Mouse (Mus musculus) forebrain, embryonic 15.5 days (tissue): Measurements from ENCODE around the gene Cldn4. TPM values are rescaled to one million over a fixed set of nuclear protein-coding genes. Genes with fewer than 3 reads are reported as not detected.
"Not testable (repeated sequence)": the region's sequence is repeated elsewhere in the genome, so short reads cannot be mapped to it uniquely, and the experiment has no call there.

Experiments used
- ATAC-seq: fragments of 200-750 bp; cut with Nextera tagmentation; replicated peaks from 2 replicates; pipeline ENCODE4 v1.8.0; 2017; ENCODE audit warnings: mild to moderate bottlenecking, moderate TSS enrichment, moderate library complexity
- H3K27ac ChIP-seq: fragments of 300-500 bp; sonication (generic); replicated peaks from 2 replicates; pipeline ENCODE4 v1.5.1; 2015; ENCODE audit warnings: mild to moderate bottlenecking, inconsistent platforms
- H3K27me3 ChIP-seq: fragments of 300-500 bp; sonication (generic); 2 replicates; pipeline ENCODE4 v1.6.1; 2015; ENCODE audit warnings: inconsistent platforms
- H3K36me3 ChIP-seq: fragments of 300-500 bp; sonication (generic); 2 replicates; pipeline ENCODE4 v1.6.1; 2015; ENCODE audit warnings: mild to moderate bottlenecking, inconsistent platforms
- H3K4me1 ChIP-seq: fragments of 300-500 bp; sonication (generic); 2 replicates; pipeline ENCODE4 v1.6.1; 2015; ENCODE audit warnings: inconsistent platforms
- H3K4me2 ChIP-seq: fragments of 300-500 bp; sonication (generic); replicated peaks from 2 replicates; pipeline ENCODE4 v1.6.1; 2015; ENCODE audit warnings: mild to moderate bottlenecking, inconsistent platforms
- H3K4me3 ChIP-seq: fragments of 300-500 bp; sonication (generic); 2 replicates; pipeline ENCODE4 v1.5.1; 2015; ENCODE audit warnings: mild to moderate bottlenecking, inconsistent platforms
- H3K9ac ChIP-seq: fragments of 300-500 bp; sonication (generic); replicated peaks from 2 replicates; pipeline ENCODE4 v1.6.1; 2015; ENCODE audit warnings: mild to moderate bottlenecking, inconsistent platforms
- H3K9me3 ChIP-seq: fragments of 300-500 bp; sonication (generic); 2 replicates; pipeline ENCODE4 v1.6.1; 2016; ENCODE audit warnings: inconsistent platforms
- WGBS: fragments of 180-500 bp; shearing (Covaris S2); methylation state at CpG from one replicate; pipeline ENCODE4 v1.1.7; 2015; ENCODE audit warnings: mixed read lengths; 5-methylcytosine and 5-hydroxymethylcytosine counted together
- polyA plus RNA-seq: library from polyadenylated mRNA; unstranded; fragments of >200 nt; fragmentation: Nextera tagmentation; extraction: Ambion mirVana; gene quantifications from 2 replicates; pipeline ENCODE4 v1.2.1, GENCODE M21; 2015

The Cldn4 gene
- polyA plus RNA-seq, 1 experiment from 2014 or later, result not detected

- peaks cover 4% of the 10 kb centered on the region; the same call in 1 of the 2 replicates for H3K27me3 ChIP-seq
- no peak for ATAC-seq
- H3K4me2 ChIP-seq, result no peak overlapping the region
- H3K4me1 ChIP-seq, result no peaks in the 10 kb centered on the region
- no peaks in the 10 kb centered on the region for H3K9me3 ChIP-seq
- 80% methylated on average over 3 of the region's 3 CpGs for WGBS
- H3K36me3 ChIP-seq, result no peaks in the 10 kb centered on the region
- H3K9ac ChIP-seq, result no peak overlapping the region
- H3K27ac ChIP-seq, result no peak overlapping the region
- no peak overlapping the region for H3K4me3 ChIP-seq
These were observed 7.7 kb downstream of the Cldn4 start for GRCm38 (mm10) chr5:134939069-134939468.

GRCm38 (mm10) chr5:134936626-134937185 is 10.0 kb downstream of the Cldn4 start:
- WGBS, result 85% methylated on average over 6 of the region's 6 CpGs
- H3K9ac ChIP-seq, result no peak overlapping the region
- no peak overlapping the region for H3K4me2 ChIP-seq
- ATAC-seq, result no peak
- H3K4me1 ChIP-seq, result peaks cover 4% of the 10 kb centered on the region
- no peaks in the 10 kb centered on the region for H3K27me3 ChIP-seq
- H3K4me3 ChIP-seq, result no peak overlapping the region
- H3K36me3 ChIP-seq, result no peaks in the 10 kb centered on the region
- no peak overlapping the region for H3K27ac ChIP-seq
- no peaks in the 10 kb centered on the region for H3K9me3 ChIP-seq

GRCm38 (mm10) chr5:134936051-134936450 is 10.7 kb downstream of the Cldn4 start:
- no peak overlapping the region for H3K4me2 ChIP-seq
- no peak overlapping the region for H3K9ac ChIP-seq
- no peaks in the 10 kb centered on the region for H3K36me3 ChIP-seq
- WGBS, result 89% methylated on average over 6 of the region's 6 CpGs
- no peaks in the 10 kb centered on the region for H3K9me3 ChIP-seq
- H3K27me3 ChIP-seq, result no peaks in the 10 kb centered on the region
- H3K27ac ChIP-seq, result no peak overlapping the region
- ATAC-seq, result no peak
- H3K4me3 ChIP-seq, result no peak overlapping the region
- H3K4me1 ChIP-seq, result peaks cover 4% of the 10 kb centered on the region

GRCm38 (mm10) chr5:134934666-134935065 is 12.1 kb downstream of the Cldn4 start:
- WGBS, result 93% methylated on average over 3 of the region's 3 CpGs
- no peaks in the 10 kb centered on the region for H3K27me3 ChIP-seq
- no peak overlapping the region for H3K27ac ChIP-seq
- no peaks in the 10 kb centered on the region for H3K9me3 ChIP-seq
- ATAC-seq, result no peak
- no peak overlapping the region for H3K4me2 ChIP-seq
- H3K36me3 ChIP-seq, result no peaks in the 10 kb centered on the region
- H3K9ac ChIP-seq, result no peak overlapping the region
- H3K4me3 ChIP-seq, result no peak overlapping the region
- H3K4me1 ChIP-seq, result peaks cover 4% of the 10 kb centered on the region

GRCm38 (mm10) chr5:134933686-134934085 is 13.0 kb downstream of the Cldn4 start:
- H3K4me2 ChIP-seq, H3K4me1 ChIP-seq, H3K27me3 ChIP-seq, H3K4me3 ChIP-seq, ATAC-seq, H3K36me3 ChIP-seq, H3K27ac ChIP-seq, H3K9ac ChIP-seq, H3K9me3 ChIP-seq: not testable (repeated sequence)
- 97% methylated on average over 5 of the region's 5 CpGs for WGBS

GRCm38 (mm10) chr5:134933281-134933680 is 13.5 kb downstream of the Cldn4 start:
- WGBS, result 91% methylated on average over 8 of the region's 8 CpGs
- no peak overlapping the region for H3K27ac ChIP-seq
- ATAC-seq, result 0 out of 2 replicates have a peak, but pooled peaks have one; percentile 7
- H3K9ac ChIP-seq, result no peak overlapping the region
- peaks cover 4% of the 10 kb centered on the region for H3K4me1 ChIP-seq
- no peaks in the 10 kb centered on the region for H3K9me3 ChIP-seq
- no peak overlapping the region for H3K4me3 ChIP-seq
- no peaks in the 10 kb centered on the region for H3K27me3 ChIP-seq
- no peak overlapping the region for H3K4me2 ChIP-seq
- no peaks in the 10 kb centered on the region for H3K36me3 ChIP-seq

GRCm38 (mm10) chr5:134932903-134933276 is 13.8 kb downstream of the Cldn4 start:
- peak overlapping the region; percentile 77 for H3K9ac ChIP-seq
- H3K27me3 ChIP-seq, result no peaks in the 10 kb centered on the region
- H3K4me3 ChIP-seq, result peak overlapping the region; percentile 79
- peak overlapping the region; percentile 98 for H3K4me2 ChIP-seq
- WGBS, result 52% methylated on average over 9 of the region's 9 CpGs
- no peaks in the 10 kb centered on the region for H3K9me3 ChIP-seq
- H3K36me3 ChIP-seq, result no peaks in the 10 kb centered on the region
- H3K4me1 ChIP-seq, result peaks cover 4% of the 10 kb centered on the region
- ATAC-seq, result 0 out of 2 replicates have a peak, but pooled peaks have one; percentile 5
- H3K27ac ChIP-seq, result no peak overlapping the region

- Histone ChIP-seq H3K4me2 (peak within 1 kb of the TSS; percentile 98), H3K27ac (peak within 1 kb of the TSS; percentile 50; the same call in 1 of the 2 replicates)
- under 1% methylated on average over 41 of the region's 41 CpGs for WGBS
These were observed 14.4 kb downstream of the Cldn4 start, which contains the start of gene Mettl27 for GRCm38 (mm10) chr5:134932179-134932902. Mettl27 (plus strand) TSS chr5:134932368.

GRCm38 (mm10) chr5:134929988-134930387 is 16.7 kb downstream of the Cldn4 start:
- Histone ChIP-seq H3K4me2 (no peak overlapping the region), H3K36me3 (no peaks in the 10 kb centered on the region), H3K4me3 (no peak overlapping the region), H3K9ac (no peak overlapping the region), H3K9me3 (no peaks in the 10 kb centered on the region), H3K27me3 (no peaks in the 10 kb centered on the region), H3K27ac (no peak overlapping the region), H3K4me1 (peaks cover 4% of the 10 kb centered on the region)
- WGBS, result 91% methylated on average over 2 of the region's 2 CpGs
- ATAC-seq, result no peak

More at GRCm38 (mm10) chr5:134932179-134932902, 14.4 kb downstream of the Cldn4 start, which contains the start of gene Mettl27:
- Histone ChIP-seq H3K36me3 (no peaks in the 10 kb centered on the region), H3K4me1 (peaks cover 4% of the 10 kb centered on the region), H3K9me3 (no peaks in the 10 kb centered on the region), H3K27me3 (no peaks in the 10 kb centered on the region), H3K4me3 (peak within 1 kb of the TSS; percentile 79), H3K9ac (peak within 1 kb of the TSS; percentile 77)
- ATAC-seq, result peak; percentile 96

- Histone ChIP-seq H3K9me3 (no peaks in the 10 kb centered on the region), H3K27me3 (no peaks in the 10 kb centered on the region), H3K27ac (no peak overlapping the region), H3K36me3 (no peaks in the 10 kb centered on the region), H3K9ac (no peak overlapping the region), H3K4me1 (no peaks in the 10 kb centered on the region), H3K4me3 (no peak overlapping the region), H3K4me2 (no peak overlapping the region)
- 81% methylated on average over 4 of the region's 4 CpGs for WGBS
- no peak for ATAC-seq
These were observed 20.0 kb downstream of the Cldn4 start for GRCm38 (mm10) chr5:134926726-134927125.

- no peak overlapping the region for H3K4me3 ChIP-seq
- no peaks in the 10 kb centered on the region for H3K4me1 ChIP-seq
- H3K27me3 ChIP-seq, result no peaks in the 10 kb centered on the region
- no peak overlapping the region for H3K9ac ChIP-seq
- H3K36me3 ChIP-seq, result no peaks in the 10 kb centered on the region
- no peak overlapping the region for H3K4me2 ChIP-seq
- no peak for ATAC-seq
- WGBS, result 58% methylated on average over 6 of the region's 6 CpGs
- H3K27ac ChIP-seq, result no peak overlapping the region
- H3K9me3 ChIP-seq, result no peaks in the 10 kb centered on the region
These were observed 23.6 kb downstream of the Cldn4 start for GRCm38 (mm10) chr5:134923141-134923540.

GRCm38 (mm10) chr5:134921106-134921505 is 25.6 kb downstream of the Cldn4 start:
- H3K9me3 ChIP-seq, result no peaks in the 10 kb centered on the region
- no peak overlapping the region for H3K4me2 ChIP-seq
- no peaks in the 10 kb centered on the region for H3K4me1 ChIP-seq
- ATAC-seq, result no peak
- H3K9ac ChIP-seq, result no peak overlapping the region
- WGBS, result 94% methylated on average over 8 of the region's 8 CpGs
- H3K4me3 ChIP-seq, result no peak overlapping the region
- no peak overlapping the region for H3K27ac ChIP-seq
- H3K36me3 ChIP-seq, result no peaks in the 10 kb centered on the region
- no peaks in the 10 kb centered on the region for H3K27me3 ChIP-seq
